Mouse (Mus musculus) urinary bladder, postnatal 10 days (tissue): ENCODE data around the gene Hpca.

Experiments used
- DNase-seq: peaks from one replicate; pipeline ENCODE4 v3.0.0; 2022; ENCODE audit warnings: low spot score

Hpca gene

GRCm38 (mm10) chr4:129136189-129136578, 14.3 kb upstream of the Hpca start:
- no peak for DNase-seq

- no peak for DNase-seq
These were observed 13.8 kb upstream of the Hpca start for GRCm38 (mm10) chr4:129135637-129136036.

GRCm38 (mm10) chr4:129134799-129135585, 13.2 kb upstream of the Hpca start:
- DNase-seq, result peak; percentile 47

GRCm38 (mm10) chr4:129130755-129131303, 9.0 kb upstream of the Hpca start:
- no peak for DNase-seq

- no peak for DNase-seq
These were observed 8.3 kb upstream of the Hpca start for GRCm38 (mm10) chr4:129130149-129130548.

GRCm38 (mm10) chr4:129129387-129129786, 7.6 kb upstream of the Hpca start:
- DNase-seq, result no peak

GRCm38 (mm10) chr4:129128582-129129338, 6.9 kb upstream of the Hpca start:
- no peak for DNase-seq

- DNase-seq, result no peak
These were observed 4.1 kb upstream of the Hpca start for GRCm38 (mm10) chr4:129125736-129126451.

- no peak for DNase-seq
These were observed 2.9 kb upstream of the Hpca start for GRCm38 (mm10) chr4:129124652-129125146.

- DNase-seq, result no peak
These were observed 883 bp upstream of the Hpca start for GRCm38 (mm10) chr4:129122719-129123118.

- DNase-seq, result no peak
These were observed 271 bp upstream of the Hpca start for GRCm38 (mm10) chr4:129122107-129122506.

- no peak for DNase-seq
These were observed 1.1 kb downstream of the Hpca start for GRCm38 (mm10) chr4:129120520-129121445.

GRCm38 (mm10) chr4:129119708-129120107, 2.1 kb downstream of the Hpca start:
- DNase-seq, result no peak

- no peak for DNase-seq
These were observed 3.9 kb downstream of the Hpca start for GRCm38 (mm10) chr4:129117720-129118510.

- DNase-seq, result no peak
These were observed 5.1 kb downstream of the Hpca start for GRCm38 (mm10) chr4:129116703-129117102.

- no peak for DNase-seq
These were observed 8.5 kb downstream of the Hpca start for GRCm38 (mm10) chr4:129113083-129113988.

- no peak for DNase-seq
These were observed 9.6 kb downstream of the Hpca start for GRCm38 (mm10) chr4:129112231-129112630.

GRCm38 (mm10) chr4:129111350-129111749, 10.5 kb downstream of the Hpca start:
- no peak for DNase-seq

- no peak for DNase-seq
These were observed 11.0 kb downstream of the Hpca start for GRCm38 (mm10) chr4:129110804-129111203.
